Mouse (Mus musculus) limb, embryonic 10.5 days (tissue): ENCODE measurements around the gene H60b. TPM values are rescaled to one million over a fixed set of nuclear protein-coding genes. Genes with fewer than 3 reads are reported as not detected.
"Not testable (repeated sequence)": the region's sequence is repeated elsewhere in the genome, so short reads cannot be mapped to it uniquely, and the experiment has no call there.

Experiments
- DNase-seq: peaks from one replicate; pipeline ENCODE4 v3.0.0-alpha.2; 2017; ENCODE audit warnings: low spot score
- H3K27ac ChIP-seq: fragments of 300-500 bp; sonication (generic); 2 replicates; pipeline ENCODE4 v1.5.1; 2016; ENCODE audit warnings: mild to moderate bottlenecking
- H3K27me3 ChIP-seq: fragments of 300-500 bp; sonication (generic); 2 replicates; pipeline ENCODE4 v1.6.1; 2016; ENCODE audit warnings: low read depth, mild to moderate bottlenecking; ENCODE audit not compliant: poor library complexity, severe bottlenecking
- H3K36me3 ChIP-seq: fragments of 300-500 bp; sonication (generic); 2 replicates; pipeline ENCODE4 v1.6.1; 2016; ENCODE audit warnings: mild to moderate bottlenecking, moderate library complexity
- H3K4me1 ChIP-seq: fragments of 300-500 bp; sonication (generic); 2 replicates; pipeline ENCODE4 v1.6.1; 2016
- H3K4me3 ChIP-seq: fragments of 300-500 bp; sonication (generic); 2 replicates; pipeline ENCODE4 v1.5.1; 2016; ENCODE audit warnings: mild to moderate bottlenecking, moderate library complexity
- H3K9me3 ChIP-seq: fragments of 300-500 bp; sonication (generic); replicated peaks from 2 replicates; pipeline ENCODE4 v1.6.1; 2016; ENCODE audit warnings: mild to moderate bottlenecking
- WGBS: fragments of 180-500 bp; shearing (Covaris S2); methylation state at CpG from one replicate; pipeline ENCODE4 v1.1.7; 2016; 5-methylcytosine and 5-hydroxymethylcytosine counted together
- polyA plus RNA-seq: library from polyadenylated mRNA; unstranded; fragments of >200 nt; fragmentation: Nextera tagmentation; extraction: Ambion mirVana; gene quantifications from 2 replicates; pipeline ENCODE4 v1.2.1, GENCODE M21; 2016

H60b gene
- polyA plus RNA-seq, 1 experiment from 2014 or later: 0.35 TPM

GRCm38 (mm10) chr10:22173335-22174189 lies 15.2 kb downstream of the H60b start:
- H3K9me3 ChIP-seq, DNase-seq, H3K27ac ChIP-seq, H3K4me1 ChIP-seq, H3K27me3 ChIP-seq, H3K36me3 ChIP-seq: not testable (repeated sequence)
- WGBS: 11% methylated on average over 13 of the region's 17 CpGs
- H3K4me3 ChIP-seq: 0 out of 2 replicates have a peak overlapping the region, but pooled peaks have one; percentile 22

GRCm38 (mm10) chr10:22174190-22174487 lies 15.8 kb downstream of the H60b start:
- not testable (repeated sequence) for H3K4me3 ChIP-seq, H3K36me3 ChIP-seq, H3K27ac ChIP-seq, DNase-seq, H3K4me1 ChIP-seq, H3K27me3 ChIP-seq, H3K9me3 ChIP-seq
- WGBS: 81% methylated on average over 2 of the region's 2 CpGs

- not testable (repeated sequence) for H3K4me3 ChIP-seq, DNase-seq, H3K4me1 ChIP-seq, H3K27ac ChIP-seq, H3K27me3 ChIP-seq, H3K36me3 ChIP-seq, H3K9me3 ChIP-seq
- 86% methylated on average over 2 of the region's 2 CpGs for WGBS
Observed at GRCm38 (mm10) chr10:22176515-22176914, 18.1 kb downstream of the H60b start.

GRCm38 (mm10) chr10:22191035-22191434 lies 32.6 kb downstream of the H60b start:
- DNase-seq: peak; percentile 50
- not testable (repeated sequence) for H3K9me3 ChIP-seq, H3K27me3 ChIP-seq, H3K36me3 ChIP-seq, H3K4me3 ChIP-seq, H3K4me1 ChIP-seq, H3K27ac ChIP-seq
- 5% methylated on average over 10 of the region's 10 CpGs for WGBS

GRCm38 (mm10) chr10:22201352-22201751 lies 43.0 kb downstream of the H60b start:
- not testable (repeated sequence) for H3K27me3 ChIP-seq, H3K9me3 ChIP-seq, H3K27ac ChIP-seq, DNase-seq, H3K4me3 ChIP-seq, H3K4me1 ChIP-seq, H3K36me3 ChIP-seq
- 100% methylated on average over 2 of the region's 3 CpGs for WGBS

GRCm38 (mm10) chr10:22202784-22203583 lies 44.6 kb downstream of the H60b start:
- H3K4me3 ChIP-seq, H3K9me3 ChIP-seq, DNase-seq, H3K36me3 ChIP-seq, H3K4me1 ChIP-seq, H3K27ac ChIP-seq, H3K27me3 ChIP-seq: not testable (repeated sequence)
- WGBS: no CpG with 5 or more reads among the region's 2 CpGs

- DNase-seq, H3K9me3 ChIP-seq, H3K27me3 ChIP-seq, H3K4me1 ChIP-seq, H3K27ac ChIP-seq, H3K4me3 ChIP-seq, H3K36me3 ChIP-seq: not testable (repeated sequence)
- 83% methylated on average over 1 of the region's 1 CpGs for WGBS
Observed at GRCm38 (mm10) chr10:22206443-22206842, 48.1 kb downstream of the H60b start.

GRCm38 (mm10) chr10:22212012-22212696 lies 53.8 kb downstream of the H60b start:
- not testable (repeated sequence) for H3K27me3 ChIP-seq, H3K4me1 ChIP-seq, H3K36me3 ChIP-seq, H3K9me3 ChIP-seq, H3K27ac ChIP-seq, H3K4me3 ChIP-seq
- peak; percentile 45 for DNase-seq
- WGBS: 0% methylated on average over 8 of the region's 11 CpGs

- H3K9me3 ChIP-seq, H3K4me1 ChIP-seq, H3K4me3 ChIP-seq, H3K36me3 ChIP-seq, DNase-seq, H3K27ac ChIP-seq, H3K27me3 ChIP-seq: not testable (repeated sequence)
- no CpG with 5 or more reads among the region's 7 CpGs for WGBS
Observed at GRCm38 (mm10) chr10:22223474-22224349, 65.3 kb downstream of the H60b start.

GRCm38 (mm10) chr10:22265060-22265459 lies 106.7 kb downstream of the H60b start:
- no peak overlapping the region for H3K4me3 ChIP-seq
- no peaks in the 10 kb centered on the region for H3K27me3 ChIP-seq
- WGBS: 92% methylated on average over 8 of the region's 8 CpGs
- no peak overlapping the region for H3K27ac ChIP-seq
- no peaks in the 10 kb centered on the region for H3K9me3 ChIP-seq
- no peak for DNase-seq
- no peaks in the 10 kb centered on the region for H3K36me3 ChIP-seq
- no peaks in the 10 kb centered on the region for H3K4me1 ChIP-seq

GRCm38 (mm10) chr10:22270879-22271786 lies 112.7 kb downstream of the H60b start:
- H3K4me3 ChIP-seq, H3K27ac ChIP-seq, H3K9me3 ChIP-seq, DNase-seq, H3K36me3 ChIP-seq: not testable (repeated sequence)
- WGBS: 50% methylated on average over 8 of the region's 8 CpGs
- Histone ChIP-seq H3K4me1 (peaks cover 16% of the 10 kb centered on the region), H3K27me3 (peaks cover 24% of the 10 kb centered on the region)
